Mouse (Mus musculus) forebrain, postnatal 0 days (tissue): Measurements from ENCODE around the gene Ccdc182. TPM values are rescaled to one million over a fixed set of nuclear protein-coding genes. Genes with fewer than 3 reads are reported as not detected.

Experiments
- ATAC-seq: fragments of 200-750 bp; cut with Nextera tagmentation; 2 replicates; pipeline ENCODE4 v1.8.0; 2017; ENCODE audit warnings: mild to moderate bottlenecking, moderate library complexity
- DNase-seq: peaks from one replicate; pipeline ENCODE4 v3.0.0-alpha.2; 2015
- H3K27ac ChIP-seq: fragments of 300-500 bp; sonication (generic); 2 replicates; pipeline ENCODE4 v1.5.1; 2014; ENCODE audit warnings: low read depth, mild to moderate bottlenecking, antibody characterized with exemption, low read length, moderate library complexity, mixed read lengths
- H3K27me3 ChIP-seq: fragments of 300-500 bp; sonication (generic); 2 replicates; pipeline ENCODE4 v1.6.1; 2014; ENCODE audit warnings: mild to moderate bottlenecking, low read length, mixed read lengths; ENCODE audit not compliant: insufficient read depth
- H3K36me3 ChIP-seq: fragments of 300-500 bp; sonication (generic); 2 replicates; pipeline ENCODE4 v1.6.1; 2014; ENCODE audit warnings: mild to moderate bottlenecking, moderate library complexity; ENCODE audit not compliant: insufficient read depth
- H3K4me1 ChIP-seq: fragments of 300-500 bp; sonication (generic); 2 replicates; pipeline ENCODE4 v1.6.1; 2014; ENCODE audit warnings: antibody characterized with exemption; ENCODE audit not compliant: insufficient read depth
- H3K4me2 ChIP-seq: fragments of 300-500 bp; sonication (generic); 2 replicates; pipeline ENCODE4 v1.6.1; 2014; ENCODE audit warnings: low read depth, mild to moderate bottlenecking, moderate library complexity
- H3K4me3 ChIP-seq: fragments of 300-500 bp; sonication (generic); 2 replicates; pipeline ENCODE4 v1.5.1; 2014; ENCODE audit warnings: low read depth, low read length, mixed read lengths
- H3K9ac ChIP-seq: fragments of 300-500 bp; sonication (generic); 2 replicates; pipeline ENCODE4 v1.6.1; 2014; ENCODE audit warnings: mild to moderate bottlenecking
- H3K9me3 ChIP-seq: fragments of 300-500 bp; sonication (generic); 2 replicates; pipeline ENCODE4 v1.6.1; 2016; ENCODE audit warnings: low read length
- CTCF ChIP-seq: sonication (generic); IDR thresholded peaks from 2 replicates; pipeline ENCODE4 v1.5.1; 2016; ENCODE audit warnings: antibody characterized with exemption, control low read depth, low read depth
- WGBS: fragments of 180-500 bp; shearing (Covaris S2); extraction: QIAGEN DNeasy Blood & Tissue Kit; methylation state at CpG from one replicate; pipeline ENCODE4 v1.1.7; 2014; 5-methylcytosine and 5-hydroxymethylcytosine counted together
- polyA plus RNA-seq: library from polyadenylated mRNA; unstranded; fragments of >200 nt; fragmentation: Nextera tagmentation; extraction: Ambion mirVana; gene quantifications from 2 replicates; pipeline ENCODE4 v1.2.1, GENCODE M21; 2015
- total RNA-seq: library from RNA; depleted of rRNA; stranded (reverse); fragments of >200 nt; gene quantifications from 2 replicates; pipeline ENCODE4 v1.2.3, GENCODE M21; 2014

Gene Ccdc182
- total and polyA plus RNA-seq, 2 experiments from 2014 or later: not detected

- Histone ChIP-seq H3K36me3 (no peaks in the 10 kb centered on the region), H3K27ac (no peak overlapping the region), H3K27me3 (no peaks in the 10 kb centered on the region), H3K4me2 (no peak overlapping the region), H3K4me3 (no peak overlapping the region), H3K9ac (no peak overlapping the region), H3K9me3 (no peaks in the 10 kb centered on the region), H3K4me1 (peaks cover 7% of the 10 kb centered on the region)
- 37% methylated on average over 8 of the region's 8 CpGs for WGBS
- 0 out of 2 replicates have a peak, but pooled peaks have one; percentile 16 for ATAC-seq
- no peak for TF ChIP-seq CTCF
- no peak for DNase-seq
These were observed 13.4 kb upstream of the Ccdc182 start for GRCm38 (mm10) chr11:88280426-88280836.

- H3K4me2 ChIP-seq: no peak overlapping the region
- DNase-seq: no peak
- peak; percentile 50 for TF ChIP-seq CTCF
- no peak overlapping the region for H3K27ac ChIP-seq
- no peaks in the 10 kb centered on the region for H3K36me3 ChIP-seq
- peaks cover under 1% of the 10 kb centered on the region; the same call in 1 of the 2 replicates for H3K4me1 ChIP-seq
- H3K27me3 ChIP-seq: no peaks in the 10 kb centered on the region
- no peak overlapping the region for H3K9ac ChIP-seq
- no peaks in the 10 kb centered on the region for H3K9me3 ChIP-seq
- ATAC-seq: no peak
- WGBS: 51% methylated on average over 8 of the region's 8 CpGs
- H3K4me3 ChIP-seq: no peak overlapping the region
These were observed 12.3 kb upstream of the Ccdc182 start for GRCm38 (mm10) chr11:88281428-88282119.

GRCm38 (mm10) chr11:88282516-88282915, 11.3 kb upstream of the Ccdc182 start:
- no peaks in the 10 kb centered on the region for H3K27me3 ChIP-seq
- no peak overlapping the region for H3K27ac ChIP-seq
- H3K4me3 ChIP-seq: no peak overlapping the region
- no peaks in the 10 kb centered on the region for H3K4me1 ChIP-seq
- no peak for ATAC-seq
- peak; percentile 39 for TF ChIP-seq CTCF
- no peak for DNase-seq
- no peaks in the 10 kb centered on the region for H3K9me3 ChIP-seq
- 93% methylated on average over 2 of the region's 2 CpGs for WGBS
- no peaks in the 10 kb centered on the region for H3K36me3 ChIP-seq
- no peak overlapping the region for H3K9ac ChIP-seq
- H3K4me2 ChIP-seq: no peak overlapping the region

- Histone ChIP-seq H3K9ac (no peak overlapping the region), H3K36me3 (no peaks in the 10 kb centered on the region), H3K4me2 (no peak overlapping the region), H3K4me1 (no peaks in the 10 kb centered on the region), H3K27ac (no peak overlapping the region), H3K4me3 (no peak overlapping the region), H3K27me3 (no peaks in the 10 kb centered on the region), H3K9me3 (no peaks in the 10 kb centered on the region)
- DNase-seq (no peak), ATAC-seq (no peak)
- 72% methylated on average over 8 of the region's 8 CpGs for WGBS
- no peak for TF ChIP-seq CTCF
These were observed 7.8 kb upstream of the Ccdc182 start for GRCm38 (mm10) chr11:88286019-88286418.

GRCm38 (mm10) chr11:88288400-88288799, 5.5 kb upstream of the Ccdc182 start:
- no peak for TF ChIP-seq CTCF
- H3K36me3 ChIP-seq: no peaks in the 10 kb centered on the region
- H3K4me2 ChIP-seq: no peak overlapping the region
- ATAC-seq: peak; percentile 36; the same call in 1 of the 2 replicates
- no peaks in the 10 kb centered on the region for H3K4me1 ChIP-seq
- no peaks in the 10 kb centered on the region for H3K27me3 ChIP-seq
- no peak overlapping the region for H3K4me3 ChIP-seq
- H3K9me3 ChIP-seq: no peaks in the 10 kb centered on the region
- no peak overlapping the region for H3K9ac ChIP-seq
- no peak overlapping the region for H3K27ac ChIP-seq
- WGBS: 22% methylated on average over 11 of the region's 11 CpGs
- no peak for DNase-seq

GRCm38 (mm10) chr11:88288805-88289340, 5.0 kb upstream of the Ccdc182 start:
- DNase-seq (no peak), ATAC-seq (no peak)
- Histone ChIP-seq H3K27ac (no peak overlapping the region), H3K4me2 (no peak overlapping the region), H3K36me3 (no peaks in the 10 kb centered on the region), H3K9ac (no peak overlapping the region), H3K4me3 (no peak overlapping the region), H3K27me3 (no peaks in the 10 kb centered on the region), H3K4me1 (no peaks in the 10 kb centered on the region), H3K9me3 (no peaks in the 10 kb centered on the region)
- TF ChIP-seq CTCF: peak; percentile 40
- 34% methylated on average over 12 of the region's 12 CpGs for WGBS

GRCm38 (mm10) chr11:88291245-88291644, 2.6 kb upstream of the Ccdc182 start:
- Histone ChIP-seq H3K4me1 (no peaks in the 10 kb centered on the region), H3K27ac (no peak overlapping the region), H3K9ac (no peak overlapping the region), H3K4me3 (no peak overlapping the region), H3K36me3 (no peaks in the 10 kb centered on the region), H3K9me3 (no peaks in the 10 kb centered on the region), H3K4me2 (no peak overlapping the region), H3K27me3 (no peaks in the 10 kb centered on the region)
- no peak for DNase-seq
- 65% methylated on average over 4 of the region's 4 CpGs for WGBS
- TF ChIP-seq CTCF: no peak
- no peak for ATAC-seq
